Mouse (Mus musculus) neural tube, postnatal 0 days (tissue): ENCODE measurements around the gene Defa34. TPM values are rescaled to one million over a fixed set of nuclear protein-coding genes. Genes with fewer than 3 reads are reported as not detected.

ENCODE experiments used
- polyA plus RNA-seq: library from polyadenylated mRNA; unstranded; fragments of >200 nt; fragmentation: Nextera tagmentation; extraction: Ambion mirVana; gene quantifications from 2 replicates; pipeline ENCODE4 v1.2.1, GENCODE M21; 2015

Defa34 gene
- not detected in 2 replicates for polyA plus RNA-seq

GRCm38 (mm10) chr8:21665497-21665896 is at the start of gene Defa34:
TSS of gene Defa34 (plus strand) at chr8:21665797.

GRCm38 (mm10) chr8:21617883-21618282 is 47.7 kb upstream of the Defa34 start, which contains the start of gene Defa26:
TSS of gene Defa26 (plus strand) at chr8:21618183.

GRCm38 (mm10) chr8:21655480-21655879 is 10.1 kb upstream of the Defa34 start, which contains the start of gene Defa17:
TSS of gene Defa17 (plus strand) at chr8:21655780.

DNA sequence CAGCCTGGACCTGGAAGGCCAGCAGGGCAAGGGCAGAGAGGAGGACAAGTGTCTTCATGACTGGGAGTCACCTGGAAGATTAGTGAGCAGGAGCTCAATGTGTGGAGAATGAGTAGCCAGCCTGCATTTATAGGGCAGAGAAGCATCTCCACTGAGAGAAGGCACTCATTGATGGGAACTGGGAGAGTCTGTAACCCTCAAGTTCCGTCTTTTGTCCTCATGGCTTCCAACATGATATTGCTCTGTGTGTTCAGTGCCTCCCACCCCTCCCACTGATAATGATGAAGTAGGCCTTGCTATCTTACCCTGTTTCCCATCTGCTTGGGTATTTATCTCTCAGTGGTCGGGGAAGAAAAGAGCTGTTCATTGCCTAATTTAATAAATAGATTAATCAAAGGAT is 37.9 kb downstream of the Defa34 start, which contains the start of gene AY761184:
TSS of gene AY761184 (minus strand) at position 101 of the 400 bp plus-strand sequence.

Other genes starting within 250 kb of the Defa34 start
- not detected in 2 replicates for gene Defa36, start 238.4 kb upstream of the Defa34 start, polyA plus RNA-seq
- not detected in 2 replicates for gene Gm7849, start 209.2 kb upstream of the Defa34 start, polyA plus RNA-seq
- gene Defa20, start 156.5 kb upstream of the Defa34 start, polyA plus RNA-seq, result not detected in 2 replicates
- not detected in 2 replicates for gene Defa32, start 136.8 kb upstream of the Defa34 start, polyA plus RNA-seq
- gene Defa37, start 100.4 kb upstream of the Defa34 start, polyA plus RNA-seq, result not detected in 2 replicates
- gene Defa28, start 82.8 kb upstream of the Defa34 start, polyA plus RNA-seq, result not detected in 2 replicates
- not detected in 2 replicates for gene Gm7861, start 71.3 kb upstream of the Defa34 start, polyA plus RNA-seq
- gene Defa26, start 47.6 kb upstream of the Defa34 start, polyA plus RNA-seq, result not detected in 2 replicates
- not detected in 2 replicates for gene Defa17, start 10.0 kb upstream of the Defa34 start, polyA plus RNA-seq
- gene AY761184, start 37.8 kb downstream of the Defa34 start, polyA plus RNA-seq, result not detected in 2 replicates
- gene Defa24, start 68.7 kb downstream of the Defa34 start, polyA plus RNA-seq, result not detected in 2 replicates
- gene Defb50, start 157.7 kb downstream of the Defa34 start, polyA plus RNA-seq, result not detected in 2 replicates
- not detected in 2 replicates for gene Defb2, start 174.1 kb downstream of the Defa34 start, polyA plus RNA-seq
- not detected in 2 replicates for gene Defb10, start 193.1 kb downstream of the Defa34 start, polyA plus RNA-seq
- not detected in 2 replicates for gene Defb9, start 219.6 kb downstream of the Defa34 start, polyA plus RNA-seq
- not detected in 2 replicates for gene Defb11, start 240.6 kb downstream of the Defa34 start, polyA plus RNA-seq